Mouse (Mus musculus) mouse embryonic stem cell (cell line): ENCODE results near the gene Otof.

ENCODE experiments used
- in situ Hi-C, 2 experiments: fragments of 300-500 bp; cut with MboI; formaldehyde crosslinking; loops; 1 replicate in 1 of 2; 3 replicates in 1 of 2; pipeline ENCODE4 v1.14.3; 2019 to 2020; ENCODE audit warnings: low sequenced_read_pairs in 2 of 2, low pct_unique_long_range_greater_than_20kb in 1 of 2, mixed read lengths in 1 of 2; ENCODE audit not compliant: unreplicated experiment in 1 of 2

The Otof gene

DNA sequence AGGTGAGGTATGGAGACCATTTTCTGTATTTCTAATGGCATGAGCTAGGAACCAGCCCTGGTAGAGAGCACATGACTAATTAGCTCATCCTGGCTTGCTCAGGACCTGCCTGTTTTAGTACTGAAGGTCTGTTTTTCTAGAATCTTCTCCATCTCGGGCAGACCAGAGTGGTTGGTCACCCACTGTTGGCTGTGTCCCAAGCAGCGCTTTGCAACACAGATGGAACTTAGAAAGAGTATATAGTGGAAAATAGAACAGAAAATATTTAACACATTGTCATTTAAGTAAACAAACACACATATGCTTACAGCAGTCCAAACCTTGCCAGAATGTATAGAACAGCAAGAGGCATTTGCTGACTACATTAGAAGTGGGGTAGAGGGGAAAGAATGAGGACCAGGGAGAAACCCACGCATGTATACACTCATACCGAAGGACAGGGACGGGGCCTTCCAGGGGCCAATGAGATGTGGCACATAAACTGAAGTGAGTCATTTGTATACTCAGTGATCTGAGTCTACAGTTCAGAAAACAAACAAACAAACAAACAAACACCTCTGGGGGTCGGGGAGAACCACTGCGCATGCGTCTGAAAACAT is 21.3 kb downstream of the Otof start:
- in situ Hi-C loops, result no loop called here

DNA sequence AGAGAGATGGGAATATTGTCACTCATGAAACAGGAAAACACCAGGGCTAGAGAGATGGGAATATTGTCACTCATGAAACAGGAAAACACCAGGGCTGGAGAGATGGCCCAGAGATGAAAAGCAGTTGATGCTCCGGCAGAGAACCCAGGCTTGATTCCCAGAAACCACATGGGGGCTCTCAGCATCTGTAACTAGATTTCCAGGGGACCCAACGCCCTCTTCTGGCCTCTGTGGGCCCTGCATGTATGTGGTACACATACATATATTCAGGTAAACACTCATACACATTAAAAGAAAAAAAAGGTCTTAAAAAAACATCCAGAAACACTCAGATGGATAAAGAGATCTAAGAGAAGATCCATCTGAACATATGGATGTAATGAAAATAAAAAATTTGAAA is 22.8 kb downstream of the Otof start:
- in situ Hi-C loops, result no loop called here

DNA sequence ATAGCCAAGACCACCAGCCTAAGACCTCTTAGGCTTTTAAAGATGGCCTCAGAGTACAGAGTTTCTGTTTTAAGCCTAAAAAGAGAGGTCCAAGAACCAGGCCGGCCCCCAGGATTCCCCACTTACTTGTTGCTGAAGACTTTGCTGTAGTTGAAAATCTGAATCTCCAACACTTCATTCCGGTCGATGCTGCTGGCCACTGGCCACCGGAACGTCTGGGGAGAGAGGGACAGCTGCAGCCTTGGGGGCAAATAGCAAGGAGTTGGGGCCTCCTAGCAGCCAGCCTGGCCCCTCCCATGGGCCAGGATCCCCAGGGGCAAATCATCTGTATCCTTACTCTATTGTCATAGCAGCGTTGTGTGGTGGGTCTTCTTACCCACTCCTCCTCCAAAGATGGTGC is 34.3 kb downstream of the Otof start:
- in situ Hi-C loops, result no loop called here

DNA sequence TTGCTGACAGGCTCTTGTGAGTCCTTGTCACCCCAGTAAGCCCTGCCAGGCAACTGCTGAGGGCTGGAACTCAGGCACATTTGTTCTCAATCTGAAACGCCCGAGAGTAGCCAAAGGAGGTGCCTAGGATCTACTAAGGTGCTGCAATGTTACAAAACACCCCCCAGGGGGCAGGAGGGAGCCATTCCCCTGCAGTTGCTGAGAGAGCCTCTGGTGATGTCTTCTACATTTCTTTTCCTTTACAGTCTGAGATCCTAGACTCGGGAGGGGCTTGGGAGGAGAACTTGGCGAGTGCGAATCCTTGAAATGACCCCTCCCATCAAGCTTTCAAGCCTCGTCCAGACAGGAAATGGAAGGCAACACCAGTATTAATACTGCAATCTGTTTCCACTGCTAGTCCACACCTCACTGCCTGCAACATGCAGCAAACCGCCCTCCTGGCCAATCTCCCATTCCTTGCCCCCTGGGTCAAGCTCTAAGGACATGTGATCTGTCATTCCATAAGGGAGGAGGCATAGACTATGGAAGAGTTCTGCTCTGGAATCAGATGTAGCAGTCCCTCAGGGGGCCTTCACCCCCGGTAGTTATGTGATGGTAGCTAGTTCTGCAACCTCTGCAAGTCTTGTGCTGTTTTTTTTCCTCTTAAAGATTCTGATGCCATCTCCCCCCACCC is 38.0 kb downstream of the Otof start:
- in situ Hi-C loops, result no loop called here

DNA sequence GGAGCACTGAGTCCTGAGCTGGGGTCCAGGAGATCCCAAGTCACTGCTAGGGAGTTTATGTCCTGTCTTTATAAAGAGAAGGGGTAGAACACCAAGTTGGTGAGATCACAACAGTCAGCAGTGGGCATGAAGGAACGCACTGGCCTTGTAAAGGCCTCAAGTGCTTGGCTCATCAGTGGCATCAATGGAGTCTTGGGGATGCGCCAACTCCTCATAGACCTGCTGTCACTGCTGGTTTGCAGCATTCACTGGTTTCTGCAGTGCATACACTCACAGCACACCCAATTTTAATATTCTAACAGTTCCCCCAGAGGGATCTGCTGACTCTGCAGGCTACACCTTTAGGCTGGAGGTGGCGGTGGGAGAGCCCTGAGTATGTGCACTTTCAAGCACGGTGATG is 38.6 kb downstream of the Otof start:
- in situ Hi-C loops, result no loop called here

DNA sequence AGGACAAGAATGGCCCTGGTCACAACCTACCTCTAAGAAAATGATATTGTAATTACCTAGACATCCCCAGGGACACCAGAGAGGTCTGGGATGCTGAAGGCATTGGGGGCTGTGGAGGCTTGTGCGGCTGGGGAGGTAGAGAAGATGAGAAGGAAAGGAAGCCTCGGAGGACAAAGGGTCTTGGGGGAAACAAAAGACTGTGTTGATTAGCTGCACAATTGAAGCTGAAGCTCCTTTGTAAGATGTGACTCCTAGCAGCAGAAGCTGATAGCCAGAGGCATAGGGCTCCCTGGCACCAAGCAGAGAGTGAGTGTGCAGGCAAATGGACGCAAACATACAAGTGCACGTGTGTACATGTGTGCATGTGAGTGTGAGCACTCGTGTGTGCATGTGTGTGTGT is 45.1 kb downstream of the Otof start:
- in situ Hi-C loops, result no loop called here

DNA sequence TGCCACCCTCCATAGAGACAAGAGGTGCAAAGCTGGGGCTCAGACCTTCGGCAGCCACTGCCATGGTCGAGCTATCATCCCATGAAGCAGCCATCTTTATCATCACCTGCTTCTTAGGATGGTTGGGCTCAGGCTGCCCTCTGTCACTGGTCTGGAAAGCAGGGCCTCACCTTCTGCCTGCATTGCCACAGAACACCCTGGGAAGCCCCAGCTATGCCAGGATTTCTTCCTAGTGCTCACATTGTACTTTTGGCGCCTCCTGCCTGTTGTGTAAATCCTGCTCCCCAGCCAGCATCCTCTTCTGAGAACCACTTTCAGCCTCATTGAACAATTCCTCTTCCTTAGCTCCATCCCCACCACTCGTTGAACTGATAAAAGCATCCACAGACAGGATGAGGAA is 45.9 kb downstream of the Otof start:
- in situ Hi-C loops, result no loop called here

DNA sequence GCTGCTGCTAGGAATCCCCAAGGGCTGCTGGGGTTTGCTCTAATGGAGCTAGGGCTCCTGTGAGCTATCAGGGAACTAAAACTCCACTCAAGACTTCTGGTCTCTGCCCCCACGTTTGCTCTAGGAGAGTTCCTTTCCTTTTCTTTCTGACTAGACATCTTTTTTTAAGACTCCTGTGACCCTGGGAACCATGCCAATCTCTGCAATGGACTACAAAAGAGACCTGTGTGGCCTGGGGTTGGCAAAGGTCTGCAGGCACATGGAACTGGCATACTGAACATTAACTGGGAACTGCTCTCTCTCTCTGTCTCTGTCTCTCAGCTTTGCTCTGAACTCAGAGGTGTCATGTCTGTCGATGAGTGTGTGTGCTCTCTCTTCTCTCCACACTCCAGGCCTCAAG is 46.4 kb downstream of the Otof start:
- in situ Hi-C loops, result no loop called here

DNA sequence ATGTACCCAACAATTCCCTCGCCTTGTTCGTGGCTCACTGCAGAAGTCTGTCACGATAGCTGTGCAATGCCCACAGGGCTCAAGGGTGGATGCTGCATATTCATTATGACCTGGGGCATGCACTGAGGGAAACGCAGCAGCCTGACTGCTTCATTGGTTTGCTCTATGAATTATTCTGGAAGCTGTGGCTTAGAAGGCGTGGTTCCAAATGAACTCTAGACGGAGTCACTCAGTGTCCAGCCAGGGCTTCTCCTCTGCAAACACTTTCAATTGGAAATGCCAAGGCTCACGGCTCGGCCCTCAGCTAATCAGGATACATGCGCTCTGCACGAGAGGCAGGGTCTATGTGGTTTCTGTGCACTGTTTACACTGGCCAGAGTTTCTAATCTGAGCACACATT is 50.2 kb downstream of the Otof start:
- in situ Hi-C loops, result no loop called here

DNA sequence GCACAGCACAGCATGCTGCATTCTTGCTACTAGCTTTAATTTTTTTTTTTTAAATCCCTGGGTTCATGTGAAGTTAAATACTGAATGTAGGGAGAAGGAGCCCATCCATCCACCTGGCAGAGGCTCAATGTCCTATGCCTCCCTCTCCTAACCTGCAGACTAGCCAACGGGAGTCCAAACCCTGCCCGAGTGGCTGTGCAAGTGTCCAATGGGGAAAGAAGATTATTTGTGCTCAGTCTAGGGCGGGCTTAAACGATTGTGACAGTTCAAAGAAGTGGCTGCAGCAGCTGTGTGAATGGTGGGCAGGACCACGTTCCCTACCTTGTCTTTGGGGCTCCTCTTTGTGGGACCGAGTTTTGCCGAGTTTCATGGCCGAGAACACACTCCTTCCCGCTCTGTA is 54.9 kb downstream of the Otof start:
- in situ Hi-C loops, result no loop called here

DNA sequence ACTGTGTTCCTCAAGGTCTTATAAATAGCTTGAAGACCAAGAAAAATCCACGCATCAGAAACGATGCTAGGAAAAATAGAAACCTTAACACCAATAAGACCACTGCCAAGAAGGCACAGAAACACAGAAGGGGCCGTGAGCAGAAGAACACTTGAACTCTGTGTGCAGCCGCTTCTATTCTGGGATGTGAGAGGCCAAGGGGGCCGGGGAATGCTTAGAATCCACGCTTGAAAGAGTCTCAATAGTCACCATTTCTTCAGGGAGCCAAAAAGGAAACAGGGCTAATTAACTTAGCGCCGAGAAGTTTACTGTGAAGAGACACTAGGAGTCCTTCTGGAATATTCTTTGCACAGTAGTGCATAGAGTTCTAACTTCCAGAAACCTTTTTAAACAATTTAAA is 60.6 kb downstream of the Otof start:
- in situ Hi-C loops, result no loop called here

DNA sequence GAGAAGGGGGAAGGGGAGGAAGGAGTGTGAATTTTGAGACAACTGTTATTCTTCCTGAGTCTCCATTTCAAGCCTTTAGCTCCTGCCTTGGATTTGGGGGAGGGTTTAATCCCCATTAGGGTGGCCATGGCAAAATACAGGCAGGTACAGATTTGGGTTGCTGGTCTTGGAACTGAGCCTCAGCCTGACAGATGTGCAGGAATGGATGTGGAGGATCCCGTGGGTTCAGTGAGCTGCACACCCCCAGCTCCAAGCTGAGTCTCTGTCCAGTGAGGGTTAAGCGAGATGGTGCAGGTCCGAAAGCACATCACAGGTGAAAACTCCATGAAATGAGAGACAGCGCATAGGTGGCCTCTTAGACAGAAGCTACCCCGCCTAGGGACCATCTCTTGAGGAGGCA is 61.2 kb downstream of the Otof start:
- in situ Hi-C loops, result no loop called here

DNA sequence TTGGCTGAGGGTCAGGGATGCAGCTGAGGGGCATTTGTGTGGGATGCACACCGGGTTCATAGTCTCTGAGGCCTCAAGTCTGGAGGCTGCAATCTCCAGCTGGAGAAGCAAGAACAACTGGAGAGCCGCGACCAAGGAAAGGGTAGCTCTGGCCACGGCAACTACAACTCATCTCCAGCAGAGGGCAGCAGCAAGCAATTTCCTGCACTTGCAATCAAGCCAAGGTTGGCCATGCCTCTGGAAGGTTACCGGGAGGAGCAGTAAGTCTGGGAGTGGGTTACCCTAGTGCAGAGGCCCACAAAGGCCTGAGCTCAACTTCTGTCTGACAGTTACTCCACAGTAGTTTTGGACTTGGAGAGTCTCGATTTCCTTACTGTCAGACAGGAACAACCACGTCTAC is 70.3 kb downstream of the Otof start:
- in situ Hi-C loops, result no loop called here

DNA sequence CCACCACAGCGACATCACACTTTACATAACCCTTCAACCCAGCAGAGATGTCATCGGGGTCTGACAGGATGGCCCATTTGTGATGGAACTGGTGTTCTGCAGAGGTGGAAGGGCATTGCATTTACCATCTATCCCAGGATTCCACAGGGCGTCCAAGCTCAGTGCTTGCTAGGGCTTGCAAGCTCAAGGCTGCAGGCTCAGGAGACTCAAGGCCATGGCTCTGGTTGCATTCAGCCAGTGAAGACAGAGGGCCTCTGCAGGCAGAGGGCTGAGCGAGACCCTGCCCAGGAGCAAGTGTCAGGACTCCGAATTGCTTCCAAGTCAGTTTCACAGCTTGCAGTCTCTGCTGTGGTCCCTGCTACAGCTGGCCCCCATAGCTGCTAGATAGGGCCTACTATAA is 71.9 kb downstream of the Otof start:
- in situ Hi-C loops, result no loop called here

DNA sequence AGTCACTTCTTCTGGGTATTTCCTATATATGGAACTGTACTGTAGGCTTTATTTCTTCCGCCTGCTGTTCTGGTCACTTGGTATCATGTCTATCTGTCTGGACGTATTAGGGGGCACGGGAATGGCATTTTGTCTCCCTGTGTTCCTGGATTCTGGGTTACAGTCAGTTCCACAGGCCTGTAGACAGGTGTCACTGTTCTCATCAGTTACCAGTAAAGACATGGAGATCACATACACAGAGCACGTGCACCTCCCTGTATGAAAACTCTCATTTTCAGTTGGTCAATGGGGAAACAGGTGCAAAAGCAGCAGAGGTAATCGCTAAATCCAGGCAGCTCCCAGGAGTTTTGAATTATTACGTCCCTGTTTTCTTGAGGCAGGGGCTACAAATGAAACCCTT is 74.0 kb downstream of the Otof start:
- in situ Hi-C loops, result no loop called here

DNA sequence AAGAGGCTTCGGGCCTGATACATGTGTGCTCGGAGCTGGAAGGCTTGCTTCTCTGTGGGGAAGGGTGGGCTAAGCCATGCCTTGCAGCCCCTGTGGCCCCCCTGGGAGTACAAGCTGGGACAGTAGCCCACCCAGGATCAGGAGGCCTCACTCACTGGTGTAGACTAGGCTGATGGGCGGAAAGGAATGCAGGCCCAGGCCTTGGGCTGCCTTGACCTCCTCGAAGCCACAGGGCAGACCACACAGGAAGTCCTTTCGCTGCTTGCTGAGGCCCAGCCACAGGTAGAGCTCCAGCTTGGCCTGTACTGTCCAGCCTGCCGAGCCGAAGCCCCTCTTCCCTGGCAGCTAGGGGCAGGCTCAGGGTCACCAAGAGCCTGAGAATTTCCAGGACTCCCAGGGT is 78.9 kb downstream of the Otof start:
- in situ Hi-C loops, result no loop called here

DNA sequence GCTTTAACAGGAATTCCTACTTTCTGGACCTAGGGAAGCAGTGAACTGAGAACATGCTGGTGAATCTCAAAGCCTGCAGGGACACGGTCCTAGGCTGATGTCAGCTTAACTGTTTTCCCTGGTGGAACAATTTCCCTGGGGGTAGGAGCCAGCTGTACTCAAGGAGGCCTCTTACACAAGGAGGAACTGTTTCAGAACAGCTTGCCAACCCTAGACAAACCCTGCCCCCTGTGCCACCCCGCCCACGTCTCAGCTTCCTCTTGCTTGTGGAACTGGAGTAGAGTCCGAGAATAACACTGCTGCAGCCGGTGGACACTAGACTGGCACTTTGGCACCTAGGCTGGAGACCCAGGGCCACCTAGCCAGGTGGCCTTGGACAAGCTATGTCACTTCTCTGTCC is 92.3 kb downstream of the Otof start:
- in situ Hi-C loops, result no loop called here

DNA sequence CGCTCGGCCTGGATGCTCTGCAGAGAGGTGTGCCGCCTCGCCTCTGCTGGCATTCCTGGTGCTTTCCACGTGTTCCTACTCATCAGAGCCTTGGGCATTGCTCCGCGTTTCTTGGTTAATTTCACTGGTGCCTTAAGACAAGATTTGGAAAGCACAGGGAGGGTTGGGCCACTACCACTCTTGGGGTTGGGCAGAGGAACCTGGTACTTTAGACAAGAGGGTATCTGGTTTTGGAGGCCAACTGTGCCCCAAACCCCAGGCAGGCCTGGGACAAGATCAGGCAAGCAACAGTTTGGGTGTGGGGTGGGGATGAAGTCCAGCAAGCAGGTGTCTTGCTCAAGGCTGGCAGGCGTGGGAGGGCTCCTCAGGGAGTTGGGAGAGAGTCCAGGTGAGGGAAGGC is 94.3 kb downstream of the Otof start:
- in situ Hi-C loops, result no loop called here

DNA sequence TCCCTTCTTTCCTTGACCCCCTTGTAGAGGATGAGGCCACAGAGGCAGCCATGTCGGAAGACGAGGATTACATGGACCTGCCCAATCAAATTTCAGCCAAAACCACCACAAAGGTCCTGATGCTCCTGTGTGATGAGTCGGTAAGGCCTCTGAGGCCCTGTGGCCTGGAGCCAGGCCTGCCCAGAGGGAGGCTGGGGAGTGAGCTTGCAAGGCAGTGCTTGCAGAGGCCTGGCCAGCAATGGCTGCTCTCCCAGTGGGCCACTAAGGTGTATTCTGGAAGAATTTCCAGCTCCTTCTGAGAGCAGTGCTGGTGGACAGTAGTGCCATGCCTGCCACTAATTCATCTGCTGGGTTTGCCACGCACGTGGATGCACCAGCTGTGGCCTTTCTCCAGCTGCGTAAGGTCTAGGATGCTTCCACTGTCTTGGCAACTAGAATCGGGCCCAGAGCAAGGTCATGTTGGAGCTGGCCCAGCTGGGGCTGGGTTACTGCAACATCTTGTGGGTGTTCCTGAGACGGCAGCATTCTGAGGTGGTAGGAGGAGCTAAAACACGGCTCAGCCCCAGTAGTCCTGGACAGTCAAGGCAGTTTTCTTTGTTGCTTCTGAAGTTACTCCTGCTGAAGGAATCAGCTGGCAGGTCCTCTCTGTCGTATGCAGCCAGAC is 103.2 kb downstream of the Otof start:
- in situ Hi-C loops, result no loop called here

DNA sequence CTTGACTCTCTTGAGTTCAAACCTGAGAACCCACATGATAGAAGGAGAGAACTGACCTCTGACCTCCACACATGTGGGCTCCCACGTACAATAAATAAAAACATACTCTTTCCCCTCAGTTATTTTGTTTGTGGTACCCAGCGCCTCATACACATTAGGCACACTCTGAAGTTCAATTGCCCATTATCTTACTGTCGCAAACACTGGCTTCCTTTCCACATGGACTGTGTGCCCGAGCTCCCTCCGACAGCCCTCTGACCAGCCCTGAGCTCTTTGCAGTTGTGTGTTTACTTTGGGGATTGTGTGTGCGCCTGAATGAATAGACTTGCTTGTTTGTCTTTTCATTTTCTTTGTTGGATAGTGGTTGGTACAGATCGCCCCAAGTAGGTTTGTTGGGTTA is 105.1 kb downstream of the Otof start:
- in situ Hi-C loops, result no loop called here
